Mouse (Mus musculus): Measurements from ENCODE around the gene Qprt.

The Qprt gene

DNA sequence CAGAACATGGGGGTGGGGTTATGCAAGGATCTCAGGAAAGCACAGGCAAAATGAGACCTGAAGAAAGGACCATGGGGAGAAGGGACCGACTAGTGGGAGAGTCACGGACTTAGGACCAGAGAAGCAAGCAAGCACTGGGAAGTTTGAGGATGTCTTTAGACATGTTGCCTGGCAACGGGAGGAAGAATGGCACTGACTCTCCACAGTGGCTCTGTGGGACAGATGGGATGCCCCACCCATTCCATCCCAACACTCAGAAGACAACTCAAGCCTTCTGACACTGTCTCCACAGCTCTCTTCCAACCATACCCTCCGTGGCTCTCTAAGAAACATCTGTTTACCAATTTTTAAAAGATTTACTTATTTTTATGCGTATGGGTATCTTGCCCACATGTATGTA, 11.1 kb upstream of the Qprt start:
- DNase-seq (ENCODE audit: low spot score in 2 of 2), result no peak

DNA sequence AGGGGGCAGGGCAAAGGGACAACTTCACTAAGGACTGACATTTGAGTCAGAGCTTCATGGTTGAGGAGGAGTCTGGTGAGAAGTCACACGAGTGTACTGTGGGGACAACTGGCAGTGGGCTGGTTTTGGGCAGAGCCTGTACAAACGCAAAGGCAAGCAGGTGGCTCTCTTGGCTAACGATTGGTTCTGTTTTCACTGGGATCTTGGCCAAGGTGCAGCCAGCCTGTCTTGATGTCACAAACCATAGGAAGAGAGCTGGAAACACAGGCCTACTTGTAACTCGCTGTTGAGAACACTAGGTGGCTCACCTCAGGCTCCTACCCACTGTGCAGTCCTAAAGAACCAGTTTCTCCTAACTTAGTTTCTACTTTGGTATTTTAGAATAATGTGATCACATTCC, 7.6 kb upstream of the Qprt start:
- DNase-seq (ENCODE audit: low spot score in 2 of 2), result no peak

DNA sequence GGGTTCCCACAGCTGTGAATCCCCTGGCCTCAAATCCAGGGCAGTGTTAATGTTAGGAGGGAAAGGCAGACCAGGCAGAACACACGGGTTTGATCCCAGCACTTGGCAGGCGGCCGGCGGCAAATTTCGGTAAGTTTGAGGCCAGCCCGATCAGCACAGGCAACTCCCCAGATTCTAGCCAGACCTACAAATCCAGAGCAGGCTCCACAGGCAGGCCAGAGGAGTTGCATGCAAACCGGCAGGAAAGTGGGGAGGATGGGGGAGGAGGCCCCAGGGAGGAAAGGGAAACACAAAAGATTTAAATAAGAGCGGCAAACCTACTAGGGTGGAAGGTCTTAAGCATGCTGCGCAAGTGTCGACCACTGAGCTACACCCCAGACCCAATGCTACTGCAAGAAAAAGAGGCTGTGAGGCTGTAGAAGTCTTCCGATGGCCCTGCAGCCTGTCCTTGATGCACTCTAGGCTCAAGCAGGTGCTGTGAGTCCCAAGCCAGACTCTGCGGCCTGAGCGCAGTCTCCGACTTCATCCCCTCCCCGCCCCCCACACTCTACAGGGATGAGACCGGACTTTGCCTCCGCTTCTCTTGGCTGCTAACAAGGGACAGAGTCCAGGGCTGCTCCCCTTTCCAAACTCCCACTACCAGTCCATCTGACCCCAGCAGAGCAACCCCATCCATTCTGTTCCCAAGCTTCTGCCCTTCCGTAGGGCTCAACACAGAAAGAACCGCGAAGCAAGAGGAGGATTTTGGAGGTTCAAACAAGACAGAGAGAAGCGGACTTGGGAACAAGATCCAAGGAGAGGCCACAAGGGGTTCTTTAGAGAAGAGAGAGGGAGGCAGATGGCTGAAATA, 740 bp downstream of the Qprt start:
- DNase-seq (ENCODE audit: low spot score in 2 of 2), result no peak

GRCm38 (mm10) chr7:127118671-127119445, 3.2 kb downstream of the Qprt start:
- DNase-seq (ENCODE audit: low spot score in 2 of 2), result no peak

DNA sequence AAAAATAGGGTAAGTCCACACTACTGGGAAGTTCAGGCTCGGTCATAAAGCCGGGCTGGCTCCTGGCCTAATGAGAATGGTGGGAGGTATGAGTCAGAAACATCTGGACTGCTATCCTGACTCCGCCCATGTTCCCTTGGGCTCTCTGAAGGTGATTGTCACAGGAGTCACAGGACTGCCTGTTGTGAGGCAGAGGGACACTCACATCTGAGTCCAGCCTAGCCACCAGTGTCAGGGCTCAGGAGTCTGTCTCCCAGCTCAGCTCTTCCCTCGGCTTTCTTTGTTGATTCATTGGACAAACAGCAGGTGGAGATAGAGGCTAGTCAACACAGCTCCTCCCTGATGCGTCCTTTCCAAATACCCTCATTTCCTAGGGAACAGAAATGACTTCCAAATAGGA, 4.1 kb downstream of the Qprt start:
- no peak for DNase-seq (ENCODE audit: low spot score in 2 of 2)

DNA sequence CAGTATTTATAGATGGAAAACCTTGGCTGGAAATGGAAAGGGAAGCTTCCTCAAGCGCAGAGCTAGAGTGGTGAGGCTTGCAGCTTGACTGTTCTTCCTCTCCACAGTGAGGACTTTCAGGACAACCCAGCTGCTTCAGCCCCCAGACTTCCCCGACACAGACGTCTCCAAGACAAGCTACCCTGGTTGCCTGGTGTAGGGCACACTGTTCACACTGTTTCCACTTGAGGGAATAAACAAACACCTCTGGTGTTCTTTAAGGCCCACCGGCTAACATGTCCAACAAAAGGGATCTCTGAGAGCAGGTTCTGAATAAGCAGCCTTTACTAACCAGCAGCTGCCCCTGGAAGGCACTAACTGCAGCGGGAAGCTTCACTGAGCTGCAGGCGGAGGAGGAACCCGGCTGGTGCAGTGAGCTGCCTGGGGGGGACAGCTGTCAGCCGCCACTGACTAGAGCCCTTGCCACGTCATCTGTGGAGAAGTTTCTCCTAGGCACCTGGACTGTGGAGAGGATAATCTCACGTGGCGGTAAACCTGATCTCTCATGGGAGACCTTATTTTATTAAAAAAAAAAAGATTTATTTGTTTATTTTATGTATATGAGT, 5.6 kb downstream of the Qprt start:
- DNase-seq (ENCODE audit: low spot score in 2 of 2), result no peak

DNA sequence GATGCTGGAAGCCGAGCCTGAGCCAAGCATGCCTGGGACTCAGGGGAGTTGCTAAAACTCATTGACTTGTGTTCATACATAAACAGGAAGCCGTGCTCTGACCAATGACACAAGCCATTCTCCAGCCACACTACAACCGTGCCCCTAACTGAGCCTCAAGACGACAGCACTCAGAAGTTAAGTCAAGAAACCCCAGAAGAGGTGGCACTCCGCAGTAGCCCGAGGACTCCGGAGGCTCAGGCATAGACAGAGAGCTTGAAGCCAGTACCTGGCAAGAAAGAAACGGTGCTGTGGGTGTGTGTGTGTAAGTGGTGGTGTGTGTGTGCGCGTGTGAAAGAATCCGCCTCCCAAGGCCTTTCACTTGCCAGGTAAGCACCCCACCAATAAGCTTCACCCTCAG, 7.1 kb downstream of the Qprt start:
- no peak for DNase-seq (ENCODE audit: low spot score in 2 of 2)

DNA sequence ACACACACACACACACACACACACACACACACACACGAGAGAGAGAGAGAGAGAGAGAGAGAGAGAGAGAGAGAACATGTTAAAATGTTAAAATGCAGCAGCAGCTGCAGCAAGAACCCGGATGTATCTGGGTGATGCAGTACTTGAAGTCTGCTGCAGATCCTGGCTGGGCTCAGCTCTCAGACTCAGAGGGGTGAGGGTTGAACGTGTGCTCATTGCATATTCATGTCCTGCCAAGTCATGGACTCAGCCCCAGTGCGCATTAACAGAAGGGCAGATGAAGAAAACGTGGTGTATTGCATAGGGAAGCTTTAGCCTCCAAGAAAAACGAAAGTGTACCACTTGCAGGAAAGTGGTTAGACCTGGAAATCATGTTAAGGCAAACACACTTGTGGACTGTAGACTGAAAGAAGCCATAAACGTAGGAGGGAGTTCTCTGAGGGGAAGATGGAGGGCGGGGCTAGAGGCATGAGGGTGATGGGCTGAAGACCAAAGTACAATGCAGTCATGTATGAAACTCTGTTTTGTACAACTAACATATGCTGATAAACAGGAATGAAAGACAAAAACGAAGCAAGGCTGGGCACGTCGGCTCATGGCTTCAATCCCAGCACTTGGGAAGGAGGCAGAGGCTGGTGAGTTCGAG, 8.3 kb downstream of the Qprt start:
- DNase-seq (ENCODE audit: low spot score in 2 of 2), result no peak

DNA sequence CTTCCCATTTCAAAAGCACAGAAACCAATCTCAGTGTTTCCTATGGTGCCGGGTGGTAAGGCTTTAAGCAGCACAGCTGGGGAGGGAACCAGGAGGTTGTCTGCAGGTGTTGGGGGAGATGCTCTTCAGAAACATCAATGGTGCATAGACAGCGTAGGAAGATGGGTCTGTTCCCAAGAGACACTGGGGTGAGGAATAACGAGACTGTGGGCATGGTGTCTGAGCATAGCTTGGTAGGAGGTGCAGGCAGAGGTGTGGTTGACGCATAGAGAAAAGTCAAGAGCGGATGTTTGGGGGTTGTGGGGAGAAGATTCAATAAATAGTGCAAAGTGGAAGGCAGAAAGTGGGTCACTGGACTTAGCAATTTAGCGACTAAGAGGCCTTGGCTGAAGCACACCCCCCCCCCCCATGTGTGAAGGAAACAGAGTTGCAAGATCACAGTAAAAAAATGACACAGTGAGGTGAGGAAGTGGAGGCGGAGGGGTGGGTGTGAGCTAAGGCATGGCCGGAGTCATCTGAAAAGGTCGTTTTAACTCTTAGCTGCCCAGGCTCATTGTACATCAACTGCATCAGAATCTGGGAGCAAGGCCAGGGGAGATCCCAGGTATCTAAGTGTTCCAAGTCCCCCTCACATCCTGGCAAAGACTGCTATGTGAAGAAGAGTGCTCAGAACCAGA, 9.0 kb downstream of the Qprt start:
- DNase-seq (ENCODE audit: low spot score in 2 of 2), result no peak

- DNase-seq (ENCODE audit: low spot score in 2 of 2), result no peak
Observed at GRCm38 (mm10) chr7:127112251-127112841, 9.7 kb downstream of the Qprt start.

GRCm38 (mm10) chr7:127111461-127111860, 10.6 kb downstream of the Qprt start:
- DNase-seq (ENCODE audit: low spot score in 2 of 2), result peak; percentile 71 to 81

DNA sequence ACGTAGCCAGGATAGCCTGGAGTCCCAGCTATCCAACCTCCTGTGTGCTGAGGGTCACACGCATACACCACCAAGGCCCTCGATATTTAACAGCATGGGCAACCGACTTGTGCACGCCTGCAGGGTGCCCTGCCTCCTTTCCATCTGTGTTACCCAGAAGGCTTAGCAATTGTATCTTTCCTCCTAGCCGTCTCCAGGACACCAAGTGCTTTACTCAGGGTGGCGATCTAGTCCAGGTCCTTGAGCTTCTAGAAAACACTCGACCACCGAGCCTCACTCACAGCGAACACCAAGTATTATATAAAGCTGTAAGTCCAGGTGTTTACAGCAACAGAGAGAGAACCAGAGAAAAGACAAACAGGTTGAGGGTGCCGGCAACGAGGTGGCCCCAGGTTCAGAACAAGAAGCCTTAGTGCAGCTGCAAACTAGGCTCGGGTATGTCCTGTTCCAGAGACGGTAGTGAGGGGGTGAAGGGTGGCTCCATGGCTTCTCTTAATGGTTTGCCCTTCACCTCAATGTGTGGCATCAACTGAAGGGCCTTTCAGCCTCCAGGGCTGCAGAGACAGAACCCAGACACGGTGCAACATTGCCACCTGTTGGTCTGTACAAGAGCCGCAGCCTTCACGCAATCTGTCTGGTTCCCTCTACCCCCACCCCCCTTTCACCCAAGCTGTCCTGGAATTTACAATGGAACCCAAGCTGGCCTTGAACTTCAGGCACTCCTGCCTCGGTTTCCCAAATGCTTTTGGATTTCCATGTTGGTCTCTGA, 11.6 kb downstream of the Qprt start:
- peak; percentile 56 to 69 for DNase-seq (ENCODE audit: low spot score in 2 of 2)

- DNase-seq (ENCODE audit: low spot score in 2 of 2), result no peak
Observed at GRCm38 (mm10) chr7:127105551-127105950, 16.5 kb downstream of the Qprt start.

DNA sequence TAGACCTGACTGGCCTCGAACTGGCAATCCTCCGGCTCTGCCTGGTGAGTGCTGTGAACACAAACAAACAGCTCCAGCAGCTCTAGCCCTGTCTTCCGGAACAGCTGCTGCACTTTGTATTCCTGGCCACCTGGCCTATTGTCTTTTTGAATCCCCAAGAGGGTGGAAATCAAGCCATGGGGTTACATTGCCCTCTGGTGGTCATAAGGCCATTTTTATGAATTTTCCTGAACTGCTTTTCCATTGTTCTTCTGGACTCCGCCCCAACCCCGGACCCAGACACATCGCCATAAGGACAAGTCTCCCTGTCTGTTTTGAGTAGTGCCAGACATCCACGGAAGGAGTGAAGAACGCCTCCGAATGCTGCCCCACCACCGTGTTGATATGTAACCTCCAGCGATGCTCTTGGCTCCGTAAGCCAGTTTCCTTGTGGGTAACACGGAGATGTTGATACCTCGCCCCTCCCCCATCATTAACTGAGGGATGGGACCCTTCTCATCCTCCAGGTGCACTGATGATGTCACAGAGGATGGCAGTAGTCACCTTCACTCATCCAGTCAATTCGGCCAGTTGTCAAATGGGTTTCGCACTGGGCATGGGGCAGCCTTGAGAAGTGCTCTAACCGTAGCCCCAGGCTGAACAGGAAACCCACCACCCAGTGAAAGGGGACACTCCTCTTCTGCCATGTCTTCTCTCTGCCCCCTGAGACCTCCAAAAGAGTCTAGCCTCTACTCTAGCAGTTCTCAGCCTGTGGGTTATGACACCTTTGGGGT, 17.3 kb downstream of the Qprt start:
- DNase-seq (ENCODE audit: low spot score in 2 of 2), result peak in 1 of 2 experiments; percentile 60

- no peak for DNase-seq (ENCODE audit: low spot score in 2 of 2)
Observed at GRCm38 (mm10) chr7:127103960-127104359, 18.1 kb downstream of the Qprt start.

DNA sequence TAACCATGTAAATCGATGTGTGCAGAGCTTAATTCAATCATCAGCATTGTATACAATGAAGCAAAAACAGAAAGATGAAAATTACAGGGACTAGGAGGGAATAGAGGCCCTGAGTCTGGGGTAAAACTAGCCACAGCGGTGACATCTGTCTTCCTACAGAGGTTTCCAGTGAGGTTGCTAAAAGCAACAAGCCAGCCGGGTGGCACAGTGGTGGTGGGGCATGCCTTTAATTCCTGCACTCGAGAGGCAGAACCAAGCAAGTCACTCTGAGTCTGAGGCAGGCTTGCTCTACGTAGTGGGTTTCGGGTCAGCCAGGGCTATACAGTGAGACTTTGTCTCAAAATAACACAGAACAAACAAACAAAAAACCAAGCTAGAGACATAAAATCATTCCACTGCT, 19.9 kb downstream of the Qprt start:
- no peak for DNase-seq (ENCODE audit: low spot score in 2 of 2)

DNA sequence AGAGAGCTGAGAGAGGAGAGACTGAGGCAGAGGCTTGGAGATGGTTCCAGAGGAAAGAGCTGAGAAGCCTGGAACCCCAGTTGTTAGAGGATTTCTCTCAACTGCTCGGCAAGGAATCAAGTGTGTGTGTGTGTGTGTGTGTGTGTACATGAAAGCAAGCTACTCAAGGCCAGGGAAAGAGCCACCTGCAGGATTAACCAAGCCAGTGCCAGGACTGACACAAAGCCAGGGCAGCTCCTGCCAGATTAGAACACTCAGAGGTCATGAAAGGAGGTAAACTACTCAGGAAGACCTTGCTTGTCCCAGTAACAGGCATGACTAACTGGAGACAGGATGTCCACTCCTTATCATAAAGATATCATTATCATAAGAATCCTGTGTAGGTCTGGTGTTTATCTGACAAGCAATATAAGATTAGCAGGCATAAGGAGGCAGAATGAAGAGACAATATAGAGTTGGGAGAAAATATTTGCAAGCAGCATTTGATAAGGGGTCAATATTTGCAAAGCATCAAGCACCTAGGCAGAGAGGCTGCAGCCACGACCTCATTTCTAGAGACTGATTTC, 20.5 kb downstream of the Qprt start:
- DNase-seq (ENCODE audit: low spot score in 2 of 2), result no peak

DNA sequence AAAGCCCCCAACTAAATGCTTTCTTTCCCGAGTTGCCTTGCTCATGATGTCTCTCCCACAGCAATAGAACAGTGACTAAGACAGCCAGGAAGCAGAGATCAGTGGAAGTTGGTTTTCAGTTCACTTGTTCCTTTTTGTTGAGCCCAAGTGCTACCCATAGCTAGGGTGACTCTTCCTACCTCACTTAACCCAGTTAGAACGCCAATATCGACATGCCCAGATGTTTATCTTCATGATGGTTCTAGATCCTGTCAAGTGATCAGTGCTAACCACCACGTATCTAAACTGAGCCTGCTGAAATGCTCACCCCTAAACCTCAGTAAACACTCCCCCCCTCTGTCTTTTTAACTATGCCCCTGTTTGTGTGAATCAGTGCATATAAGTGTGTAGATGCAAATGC, 22.5 kb downstream of the Qprt start:
- no peak for DNase-seq (ENCODE audit: low spot score in 2 of 2)

DNA sequence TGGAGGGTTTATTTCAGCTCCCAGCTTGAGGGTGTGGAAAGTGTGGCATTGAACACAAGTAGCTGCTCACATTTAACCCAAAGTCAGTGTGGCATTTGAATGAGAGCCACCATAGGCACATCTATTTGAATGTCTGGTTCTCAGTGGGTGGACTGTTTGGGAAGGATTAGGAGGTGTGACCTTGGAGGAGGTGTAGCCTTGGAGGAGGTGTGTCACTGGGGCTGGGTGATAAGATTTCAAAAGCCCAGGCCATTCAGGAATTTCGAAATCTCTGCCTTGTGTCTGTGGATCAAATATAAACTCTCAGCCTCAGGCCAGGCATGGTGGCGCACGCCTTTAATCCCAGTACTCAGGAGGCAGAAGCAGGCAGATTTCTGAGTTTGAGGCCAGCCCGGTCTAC, 23.1 kb downstream of the Qprt start:
- DNase-seq (ENCODE audit: low spot score in 2 of 2), result no peak
